In the genomic region with DNA sequence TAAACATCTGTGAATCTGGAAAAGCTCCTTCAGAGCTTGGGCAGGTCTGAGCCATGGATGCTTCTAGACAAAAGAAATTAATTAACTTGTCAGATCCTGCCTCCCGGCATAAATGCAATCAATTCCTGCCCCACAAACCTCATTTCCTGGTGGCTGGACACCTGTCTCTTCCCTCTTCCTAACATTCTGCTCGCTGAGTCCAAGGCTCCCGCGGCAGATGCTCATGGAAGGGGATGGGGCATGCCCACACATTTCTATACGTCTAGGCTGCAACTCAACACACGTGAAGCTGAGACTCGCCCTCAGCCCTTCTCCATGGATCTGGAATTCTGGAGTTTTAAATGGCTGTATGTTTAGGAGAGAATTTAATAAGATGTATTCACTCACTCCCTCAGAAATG, we compare ENCODE assay signal across 27 mouse cellular contexts. TPM values are rescaled to one million over a fixed set of nuclear protein-coding genes. Genes with fewer than 3 reads are reported as not detected.
"Had no signal": no experiment of that assay in that cellular context is flagged by ENCODE, and none has a peak within 500 bp of the region (broad histone marks: within the 10 kb centered on the region; RNA-seq: fewer than 3 reads in every experiment).

No protein-coding gene starts in this region.

- ATAC-seq: liver, embryonic 12.5 days; midbrain, embryonic 13.5 days had no signal

- H3K9ac ChIP-seq: kidney, embryonic 15.5 days; limb, embryonic 13.5 days; liver, embryonic 12.5 days; liver, embryonic 15.5 days; lung, embryonic 15.5 days; midbrain, embryonic 13.5 days; neural tube, embryonic 12.5 days; neural tube, embryonic 15.5 days had no signal

- DNase-seq: kidney, adult 11 months; kidney, adult 8-10 months; kidney, postnatal 14 days; kidney, postnatal 4 days; liver; lung, adult 18-20 months; lung, postnatal 10 days; lung, postnatal 36 days; right cerebral cortex, postnatal 14 days; right cerebral cortex, postnatal 4 days; thymus, adult 2 months; thymus, postnatal 14 days had no signal

- H3K9me3 ChIP-seq: kidney, embryonic 15.5 days; limb, embryonic 13.5 days; liver, embryonic 12.5 days; liver, embryonic 15.5 days; lung, embryonic 15.5 days; midbrain, embryonic 10.5 days; neural tube, embryonic 12.5 days; neural tube, embryonic 15.5 days had no signal

- H3K36me3 ChIP-seq: kidney, embryonic 15.5 days; limb, embryonic 13.5 days; liver, embryonic 12.5 days; liver, embryonic 15.5 days; lung, embryonic 15.5 days; midbrain, embryonic 10.5 days; midbrain, embryonic 13.5 days; neural tube, embryonic 12.5 days; neural tube, embryonic 15.5 days had no signal

- H3K27me3 ChIP-seq: kidney, embryonic 15.5 days; limb, embryonic 13.5 days; liver, embryonic 12.5 days; liver, embryonic 15.5 days; lung, embryonic 15.5 days; midbrain, embryonic 13.5 days; neural tube, embryonic 12.5 days; neural tube, embryonic 15.5 days had no signal

- H3K4me3 ChIP-seq: kidney, embryonic 15.5 days; limb, embryonic 13.5 days; liver, embryonic 12.5 days; liver, embryonic 15.5 days; lung, embryonic 15.5 days; megakaryocyte, embryonic 14.5 days; midbrain, embryonic 10.5 days; midbrain, embryonic 13.5 days; neural tube, embryonic 12.5 days; neural tube, embryonic 15.5 days had no signal

- H3K4me2 ChIP-seq: kidney, embryonic 15.5 days; liver, embryonic 12.5 days; liver, embryonic 15.5 days; lung, embryonic 15.5 days; midbrain, embryonic 13.5 days; neural tube, embryonic 12.5 days; neural tube, embryonic 15.5 days had no signal

- H3K27ac ChIP-seq: kidney, embryonic 15.5 days; limb, embryonic 13.5 days; liver, embryonic 12.5 days; liver, embryonic 15.5 days; lung, embryonic 15.5 days; midbrain, embryonic 10.5 days; midbrain, embryonic 13.5 days; neural tube, embryonic 12.5 days; neural tube, embryonic 15.5 days; stomach, postnatal 0 days had no signal

- H3K4me1 ChIP-seq: liver, embryonic 12.5 days; liver, embryonic 15.5 days; lung, embryonic 15.5 days; megakaryocyte, embryonic 14.5 days; midbrain, embryonic 13.5 days; neural tube, embryonic 15.5 days had no signal

RNA-seq across cellular contexts. Expression of a gene that starts 26.8 kb away (rescaled TPM):
- polyA plus RNA-seq: liver, embryonic 12.5 days; lung, embryonic 15.5 days; stomach, embryonic 14.5 days had no signal

RNA-seq across cellular contexts. Expression of a gene that starts 55.9 kb away (rescaled TPM):
- total RNA-seq: layer of hippocampus, adult 18-20 months; layer of hippocampus, postnatal 14 days; left cerebral cortex, postnatal 25 days had no signal
- polyA plus RNA-seq: kidney, embryonic 15.5 days; limb, embryonic 13.5 days; liver, embryonic 12.5 days; liver, embryonic 15.5 days; lung, embryonic 15.5 days; midbrain, embryonic 10.5 days; midbrain, embryonic 13.5 days; neural tube, embryonic 12.5 days; neural tube, embryonic 15.5 days; stomach, embryonic 14.5 days; stomach, postnatal 0 days; thymus, adult 2 months had no signal
